Mouse (Mus musculus) heart, adult 2 months (tissue): ENCODE data around the gene Fndc3b.

Source experiments
- CTCF ChIP-seq: fragments of 200-600 bp; IDR thresholded peaks from 2 replicates; pipeline ENCODE4 v1.8.1; 2022; ENCODE audit warnings: antibody characterized with exemption, mild to moderate bottlenecking, moderate library complexity
- POLR2A ChIP-seq: fragments of 200-500 bp; IDR thresholded peaks from 2 replicates; pipeline ENCODE4 v1.6.1; 2011; ENCODE audit warnings: mild to moderate bottlenecking, low read depth, low read length, control low read depth; ENCODE audit not compliant: insufficient read depth

- TF ChIP-seq CTCF, result no peak
- TF ChIP-seq POLR2A, result no peak
These were observed 121.8 kb downstream of the Fndc3b start for GRCm38 (mm10) chr3:27589305-27589704.
